Mouse (Mus musculus) myocyte (in vitro differentiated cells): Measurements from ENCODE around the gene Hopx.

Experiments used
- CEBPB ChIP-seq: IDR thresholded peaks from 2 replicates; pipeline ENCODE4 v1.6.1; 2011; ENCODE audit warnings: mild to moderate bottlenecking, moderate library complexity; ENCODE audit not compliant: poor library complexity, insufficient read depth, severe bottlenecking
- E2F4 ChIP-seq: IDR thresholded peaks from one replicate; pipeline ENCODE4 v1.6.1; 2011; ENCODE audit warnings: mild to moderate bottlenecking, control low read depth, moderate library complexity; ENCODE audit not compliant: insufficient read depth
- MYOD1 ChIP-seq, 3 experiments: IDR thresholded peaks; one replicate each; pipeline ENCODE4 v1.6.1; 2011; ENCODE audit warnings: control low read depth in 2 of 3, low read depth in 2 of 3, mild to moderate bottlenecking in 2 of 3, moderate library complexity in 1 of 3; ENCODE audit not compliant: insufficient read length in 2 of 3, control insufficient read depth in 1 of 3
- MYOG ChIP-seq, 3 experiments: IDR thresholded peaks; one replicate each; pipeline ENCODE4 v1.6.1; 2011; ENCODE audit warnings: control low read depth in 2 of 3, low read depth in 2 of 3, mild to moderate bottlenecking in 2 of 3; ENCODE audit not compliant: insufficient read length in 2 of 3, control insufficient read depth in 1 of 3, insufficient read depth in 1 of 3
- POLR2A ChIP-seq: IDR thresholded peaks from one replicate; pipeline ENCODE4 v1.6.1; 2011; ENCODE audit warnings: low read depth, mild to moderate bottlenecking, control low read depth, moderate library complexity; ENCODE audit not compliant: insufficient read length
- POLR2AphosphoS2 ChIP-seq: IDR thresholded peaks from one replicate; pipeline ENCODE4 v1.6.1; 2011; ENCODE audit warnings: low read depth, control low read depth; ENCODE audit not compliant: insufficient read length
- SRF ChIP-seq: IDR thresholded peaks from one replicate; pipeline ENCODE4 v1.6.1; 2011; ENCODE audit warnings: low read depth; ENCODE audit not compliant: control insufficient read depth, insufficient read length
- USF1 ChIP-seq: IDR thresholded peaks from one replicate; pipeline ENCODE4 v1.6.1; 2011; ENCODE audit warnings: low read depth, mild to moderate bottlenecking, control low read depth, moderate library complexity

- no peak for TF ChIP-seq E2F4
- no peak for TF ChIP-seq POLR2A
- no peak for TF ChIP-seq CEBPB
- TF ChIP-seq USF1 = no peak
- no peak for TF ChIP-seq MYOG (IDR thresholded peaks at IDR 0.05; ENCODE audit: control insufficient read depth in 1 of 3, insufficient read depth in 1 of 3, insufficient read length in 2 of 3, low read depth in 2 of 3)
- TF ChIP-seq SRF = no peak
- no peak for TF ChIP-seq POLR2AphosphoS2
- no peak for TF ChIP-seq MYOD1 (IDR thresholded peaks at IDR 0.05; ENCODE audit: control insufficient read depth in 1 of 3, insufficient read length in 2 of 3, low read depth in 2 of 3)
Measured at GRCm38 (mm10) chr5:77090521-77091096, 24.3 kb downstream of the Hopx start.
